Mouse (Mus musculus) MEL (cell line): ENCODE results near the gene Fgf23. TPM values are rescaled to one million over a fixed set of nuclear protein-coding genes. Genes with fewer than 3 reads are reported as not detected.

Source experiments
- DNase-seq: peaks from one replicate; pipeline ENCODE4 v3.0.0; 2011; ENCODE audit warnings: low read depth, low spot score
- H3K27ac ChIP-seq: 2 replicates; pipeline ENCODE4 v1.5.1; 2012; ENCODE audit warnings: low read depth, mild to moderate bottlenecking, control low read depth, low read length, moderate library complexity; ENCODE audit not compliant: control insufficient read depth
- H3K27me3 ChIP-seq, 2 experiments: fragments of 150-350 bp in 1 of 2; sonication (generic) in 1 of 2; 2 replicates each; pipeline ENCODE4 v1.6.1; 2012; ENCODE audit warnings: low read length in 2 of 2, mild to moderate bottlenecking in 2 of 2, improper control_type of control experiment in 1 of 2, moderate library complexity in 1 of 2; ENCODE audit not compliant: insufficient read depth in 2 of 2, control insufficient read depth in 1 of 2
- H3K36me3 ChIP-seq, 2 experiments: 2 replicates each; pipeline ENCODE4 v1.6.1; 2012 to 2014; ENCODE audit warnings: low read length in 2 of 2, improper control_type of control experiment in 1 of 2, inconsistent platforms in 1 of 2, mild to moderate bottlenecking in 1 of 2; ENCODE audit not compliant: insufficient read depth in 2 of 2, control insufficient read depth in 1 of 2
- H3K4me1 ChIP-seq, 2 experiments: fragments of 150-350 bp in 1 of 2; sonication (generic) in 1 of 2; 2 replicates each; pipeline ENCODE4 v1.6.1; 2012; ENCODE audit warnings: low read length in 2 of 2, improper control_type of control experiment in 1 of 2, mild to moderate bottlenecking in 1 of 2; ENCODE audit not compliant: insufficient read depth in 2 of 2, control insufficient read depth in 1 of 2
- H3K4me3 ChIP-seq, 2 experiments: fragments of 150-350 bp in 1 of 2; sonication (generic) in 1 of 2; 2 replicates each; pipeline ENCODE4 v1.5.1; 2012; ENCODE audit warnings: low read depth in 2 of 2, low read length in 2 of 2, mild to moderate bottlenecking in 2 of 2, moderate library complexity in 2 of 2, control low read depth in 1 of 2, improper control_type of control experiment in 1 of 2; ENCODE audit not compliant: control insufficient read depth in 1 of 2, insufficient read depth in 1 of 2
- H3K79me2 ChIP-seq: 2 replicates; pipeline ENCODE4 v1.6.1; 2012; ENCODE audit warnings: mild to moderate bottlenecking, low read length, moderate library complexity; ENCODE audit not compliant: control insufficient read depth, poor library complexity, insufficient read depth
- H3K9ac ChIP-seq: 2 replicates; pipeline ENCODE4 v1.6.1; 2012; ENCODE audit warnings: low read depth, mild to moderate bottlenecking, control low read depth, low read length, moderate library complexity; ENCODE audit not compliant: control insufficient read depth, poor library complexity, severe bottlenecking
- H3K9me3 ChIP-seq: fragments of 150-350 bp; sonication (generic); replicated peaks from 2 replicates; pipeline ENCODE4 v1.6.1; 2012; ENCODE audit warnings: mild to moderate bottlenecking, low read length, improper control_type of control experiment, moderate library complexity; ENCODE audit not compliant: insufficient read depth
- BHLHE40 ChIP-seq: IDR thresholded peaks from 2 replicates; pipeline ENCODE4 v1.6.1; 2012; ENCODE audit warnings: low read depth, mild to moderate bottlenecking, inconsistent platforms, low read length, improper control_type of control experiment, borderline replicate concordance
- CHD2 ChIP-seq: IDR thresholded peaks from 2 replicates; pipeline ENCODE4 v1.6.1; 2011; ENCODE audit warnings: low read length, improper control_type of control experiment
- ELF1 ChIP-seq: IDR thresholded peaks from 2 replicates; pipeline ENCODE4 v1.6.1; 2014; ENCODE audit warnings: low read depth, mild to moderate bottlenecking, inconsistent platforms, low read length, improper control_type of control experiment, moderate library complexity
- EP300 ChIP-seq, 2 experiments: IDR thresholded peaks; 2 replicates each; pipeline ENCODE4 v1.6.1; 2011; ENCODE audit warnings: improper control_type of control experiment in 2 of 2, low read length in 2 of 2, low read depth in 1 of 2, mild to moderate bottlenecking in 1 of 2
- GABPA ChIP-seq: IDR thresholded peaks from 2 replicates; pipeline ENCODE4 v1.6.1; 2012; ENCODE audit warnings: low read depth, mild to moderate bottlenecking, inconsistent platforms, low read length, improper control_type of control experiment, moderate library complexity
- GATA1 ChIP-seq: IDR thresholded peaks from 2 replicates; pipeline ENCODE4 v1.6.1; 2011; ENCODE audit warnings: low read depth, low read length, improper control_type of control experiment
- HCFC1 ChIP-seq: IDR thresholded peaks from 2 replicates; pipeline ENCODE4 v1.6.1; 2012; ENCODE audit warnings: low read depth, mild to moderate bottlenecking, inconsistent platforms, low read length, improper control_type of control experiment, moderate library complexity
- JUND ChIP-seq: IDR thresholded peaks from 2 replicates; pipeline ENCODE4 v1.6.1; 2011; ENCODE audit warnings: low read depth, mild to moderate bottlenecking, improper control_type of control experiment, low read length
- MAFK ChIP-seq: IDR thresholded peaks from 2 replicates; pipeline ENCODE4 v1.6.1; 2011; ENCODE audit warnings: low read depth, mild to moderate bottlenecking, low read length, improper control_type of control experiment, borderline replicate concordance
- MAX ChIP-seq: IDR thresholded peaks from 2 replicates; pipeline ENCODE4 v1.6.1; 2011; ENCODE audit warnings: low read length, improper control_type of control experiment
- MAZ ChIP-seq: IDR thresholded peaks from 2 replicates; pipeline ENCODE4 v1.6.1; 2012; ENCODE audit warnings: low read depth, mild to moderate bottlenecking, inconsistent platforms, low read length, improper control_type of control experiment
- MEF2A ChIP-seq: IDR thresholded peaks from 2 replicates; pipeline ENCODE4 v1.6.1; 2014; ENCODE audit warnings: low read depth, mild to moderate bottlenecking, inconsistent platforms, low read length, improper control_type of control experiment; ENCODE audit not compliant: poor library complexity, insufficient replicate concordance, severe bottlenecking; ENCODE audit errors: extremely low read depth
- MXI1 ChIP-seq: IDR thresholded peaks from 2 replicates; pipeline ENCODE4 v1.6.1; 2011; ENCODE audit warnings: mild to moderate bottlenecking, low read depth, low read length, improper control_type of control experiment
- MYB ChIP-seq: IDR thresholded peaks from 2 replicates; pipeline ENCODE4 v1.6.1; 2011; ENCODE audit warnings: mild to moderate bottlenecking, low read depth, low read length, improper control_type of control experiment
- MYC ChIP-seq: IDR thresholded peaks from 2 replicates; pipeline ENCODE4 v1.6.1; 2011; ENCODE audit warnings: low read depth, mild to moderate bottlenecking, low read length, improper control_type of control experiment, moderate library complexity
- NRF1 ChIP-seq: IDR thresholded peaks from 2 replicates; pipeline ENCODE4 v1.6.1; 2014; ENCODE audit warnings: low read depth, mild to moderate bottlenecking, inconsistent platforms, low read length, improper control_type of control experiment, moderate library complexity; ENCODE audit not compliant: poor library complexity, insufficient read depth, severe bottlenecking
- POLR2A ChIP-seq, 2 experiments: IDR thresholded peaks; 2 replicates each; pipeline ENCODE4 v1.6.1; 2011 to 2012; ENCODE audit warnings: low read length in 2 of 2, mild to moderate bottlenecking in 2 of 2, control low read depth in 1 of 2, improper control_type of control experiment in 1 of 2, low read depth in 1 of 2, moderate library complexity in 1 of 2; ENCODE audit not compliant: control insufficient read depth in 1 of 2, insufficient read depth in 1 of 2, poor library complexity in 1 of 2
- POLR2AphosphoS2 ChIP-seq: IDR thresholded peaks from 2 replicates; pipeline ENCODE4 v1.6.1; 2011; ENCODE audit warnings: low read length, improper control_type of control experiment
- POLR2AphosphoS5 ChIP-seq: IDR thresholded peaks from 2 replicates; pipeline ENCODE4 v1.6.1; 2012; ENCODE audit warnings: low read depth, borderline replicate concordance, mild to moderate bottlenecking, inconsistent platforms, low read length, moderate library complexity, mixed read lengths
- RCOR1 ChIP-seq: IDR thresholded peaks from 2 replicates; pipeline ENCODE4 v1.6.1; 2012; ENCODE audit warnings: low read depth, mild to moderate bottlenecking, inconsistent platforms, low read length, improper control_type of control experiment
- SIN3A ChIP-seq: IDR thresholded peaks from 2 replicates; pipeline ENCODE4 v1.6.1; 2012; ENCODE audit warnings: low read length, improper control_type of control experiment, inconsistent platforms
- TCF12 ChIP-seq: IDR thresholded peaks from 2 replicates; pipeline ENCODE4 v1.6.1; 2014; ENCODE audit warnings: low read depth, mild to moderate bottlenecking, inconsistent platforms, low read length, improper control_type of control experiment, moderate library complexity
- USF1 ChIP-seq: IDR thresholded peaks from 2 replicates; pipeline ENCODE4 v1.6.1; 2014; ENCODE audit warnings: low read depth, mild to moderate bottlenecking, inconsistent platforms, low read length, improper control_type of control experiment, moderate library complexity
- ZKSCAN1 ChIP-seq: IDR thresholded peaks from 2 replicates; pipeline ENCODE4 v1.6.1; 2012; ENCODE audit warnings: low read depth, mild to moderate bottlenecking, inconsistent platforms, low read length, improper control_type of control experiment, moderate library complexity
- ZNF384 ChIP-seq: IDR thresholded peaks from 2 replicates; pipeline ENCODE4 v1.6.1; 2012; ENCODE audit warnings: low read depth, mild to moderate bottlenecking, inconsistent platforms, low read length, improper control_type of control experiment
- polyA plus RNA-seq, 2 experiments: library from polyadenylated mRNA; stranded (reverse) in 1 of 2; unstranded in 1 of 2; fragments of >175 nt in 1 of 2; fragments of >200 nt in 1 of 2; gene quantifications; 2 replicates each; pipeline versions ENCODE4 v1.2.1 to v1.2.4; 2012; ENCODE audit warnings: low replicate concordance in 2 of 2, low read depth in 1 of 2; ENCODE audit not compliant: insufficient read length in 2 of 2, insufficient read depth in 1 of 2, missing spikeins in 1 of 2
- total RNA-seq: library from RNA; depleted of rRNA; stranded (reverse); fragments of 300-350 nt; gene quantifications from 2 replicates; pipeline ENCODE4 v1.2.3, GENCODE M21; 2012; rRNA removed

Fgf23 gene
- total RNA-seq (not detected in 2 replicates), polyA plus RNA-seq (not detected)

GRCm38 (mm10) chr6:127072817-127073216 is at the start of gene Fgf23:
Fgf23 (plus strand) TSS chr6:127072902.
- Histone ChIP-seq H3K27me3 (peaks cover 0 to 3% of the 10 kb centered on the region in 2 experiments; a peak in 2 of 4 replicates), H3K9ac (no peak within 1 kb of the TSS), H3K27ac (no peak within 1 kb of the TSS), H3K4me3 (no peak within 1 kb of the TSS), H3K9me3 (no peaks in the 10 kb centered on the region), H3K36me3 (no peaks in the 10 kb centered on the region), H3K79me2 (no peaks in the 10 kb centered on the region), H3K4me1 (no peaks in the 10 kb centered on the region)
- TF ChIP-seq GABPA (no peak), GATA1 (no peak), POLR2AphosphoS5 (no peak), MYC (no peak)
- no peak for DNase-seq

GRCm38 (mm10) chr6:127024836-127025235 is 47.9 kb upstream of the Fgf23 start:
- Histone ChIP-seq H3K4me1 (peaks cover 0 to 8% of the 10 kb centered on the region in 2 experiments; a peak in 1 of 4 replicates), H3K27ac (no peak overlapping the region), H3K79me2 (no peaks in the 10 kb centered on the region), H3K9ac (no peak overlapping the region), H3K9me3 (no peaks in the 10 kb centered on the region), H3K4me3 (no peak overlapping the region), H3K27me3 (no peaks in the 10 kb centered on the region), H3K36me3 (no peaks in the 10 kb centered on the region; a peak in 1 of 4 replicates)
- no peak for DNase-seq
- TF ChIP-seq SIN3A (no peak), HCFC1 (no peak), MAFK (no peak), ZNF384 (no peak), CHD2 (no peak), MEF2A (no peak)

- Histone ChIP-seq H3K4me3 (peak overlapping the region; percentile 50 to 69), H3K9ac (peak overlapping the region; percentile 51), H3K36me3 (no peaks in the 10 kb centered on the region), H3K27ac (no peak overlapping the region), H3K27me3 (no peaks in the 10 kb centered on the region), H3K79me2 (no peaks in the 10 kb centered on the region), H3K4me1 (peaks cover 0 to 12% of the 10 kb centered on the region in 2 experiments; a peak in 2 of 4 replicates), H3K9me3 (no peaks in the 10 kb centered on the region)
- DNase-seq = peak; percentile 86
- TF ChIP-seq MYC (peak; percentile 89), BHLHE40 (no peak), MXI1 (peak; percentile 93), MAX (peak; percentile 77), POLR2AphosphoS5 (no peak), ZKSCAN1 (no peak), USF1 (no peak), POLR2A (IDR thresholded peaks at IDR 0.05; ENCODE audit: control insufficient read depth in 1 of 2, insufficient read depth in 1 of 2, low read depth in 1 of 2, low read length in 2 of 2, poor library complexity in 1 of 2) (no peak), ZNF384 (no peak), EP300 (IDR thresholded peaks at IDR 0.05; ENCODE audit: low read depth in 1 of 2, low read length in 2 of 2) (no peak), TCF12 (no peak), RCOR1 (no peak), POLR2AphosphoS2 (no peak), GABPA (no peak), MEF2A (no peak), CHD2 (no peak), SIN3A (peak; percentile 77), MAZ (no peak), NRF1 (no peak), JUND (no peak), MYB (no peak), ELF1 (peak; percentile 69)
These were observed 37.9 kb upstream of the Fgf23 start for GRCm38 (mm10) chr6:127034760-127035159.
